Mouse (Mus musculus): Measurements from ENCODE around the gene Fam162a.

- TF ChIP-seq CTCF (IDR thresholded peaks at IDR 0.05; ENCODE audit: low read depth): no peak
- no peak for TF ChIP-seq EP300 (IDR thresholded peaks at IDR 0.05; ENCODE audit: low read depth)
Observed at GRCm38 (mm10) chr16:36071071-36071449, 334 bp downstream of the Fam162a start.
